Mouse (Mus musculus) adrenal gland, postnatal 10 days (tissue): ENCODE measurements around the gene Ms4a10. TPM values are rescaled to one million over a fixed set of nuclear protein-coding genes. Genes with fewer than 3 reads are reported as not detected.

Experiments
- DNase-seq: peaks from one replicate; pipeline ENCODE4 v3.0.0; 2021; ENCODE audit warnings: mixed read lengths
- total RNA-seq, 2 experiments: library from RNA; stranded (reverse); gene quantifications; 2 replicates each; pipeline ENCODE4 v1.2.3; 2021

Gene Ms4a10
- total RNA-seq, 2 experiments from 2014 or later: 2.8 to 3.9 TPM

DNA sequence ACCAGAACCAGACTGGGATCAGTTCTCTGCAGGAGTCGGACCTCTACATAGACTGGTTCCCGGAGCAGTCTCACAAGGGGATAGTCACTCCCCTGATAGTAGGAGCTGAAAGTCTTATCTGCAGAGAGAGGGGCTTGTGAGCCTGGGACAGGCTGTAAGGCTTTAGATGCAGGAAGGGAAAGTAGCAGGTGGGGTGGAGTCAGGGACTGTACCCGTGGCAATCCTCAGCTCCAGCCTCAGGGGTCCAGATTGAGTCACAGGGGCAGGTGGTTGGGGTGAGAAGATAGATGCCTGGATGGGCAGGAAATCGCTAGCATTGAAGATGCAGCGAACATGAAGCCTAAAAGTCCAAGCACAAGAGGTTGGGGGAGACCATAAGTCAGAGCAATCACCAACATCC, 58.0 kb downstream of the Ms4a10 start:
- DNase-seq: no peak

DNA sequence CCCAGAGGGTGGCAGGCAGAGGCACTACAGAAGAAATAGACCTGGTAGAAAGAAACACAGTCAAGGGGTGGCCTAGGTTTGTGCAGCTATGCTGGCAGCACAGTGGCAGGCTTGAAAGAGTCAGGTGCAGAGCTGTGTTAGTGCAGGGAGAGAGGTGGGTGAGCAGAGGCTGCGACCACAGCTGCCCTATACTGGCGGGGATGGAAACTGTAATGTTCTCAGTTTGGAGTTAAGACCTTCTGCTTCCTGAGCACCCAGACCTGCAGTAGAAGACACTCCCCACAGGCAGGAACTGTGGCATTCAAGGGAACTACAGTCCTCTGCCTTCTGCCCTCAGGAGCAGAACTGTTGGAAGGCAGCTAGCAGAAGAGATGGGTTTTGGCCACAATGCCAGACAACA, 59.6 kb downstream of the Ms4a10 start:
- DNase-seq: no peak

GRCm38 (mm10) chr19:10914291-10914690, 60.2 kb downstream of the Ms4a10 start:
- DNase-seq: no peak

Other genes starting within 250 kb of the Ms4a10 start
- 1 to 10 TPM; 2.5 to 2.8 TPM for gene Cd5, start 235.7 kb downstream of the Ms4a10 start, total RNA-seq
- 1 to 10 TPM; 2.3 to 4.1 TPM for gene Cd6, start 144.6 kb downstream of the Ms4a10 start, total RNA-seq
- gene Slc15a3, start 134.9 kb downstream of the Ms4a10 start, total RNA-seq: 1 to 10 TPM; 3.2 to 3.5 TPM
- 10 to 100 TPM; 22.3 to 23.1 TPM for gene Tmem132a, start 104.7 kb downstream of the Ms4a10 start, total RNA-seq
- 10 to 100 TPM; 84.0 to 93.2 TPM for gene Tmem109, start 92.7 kb downstream of the Ms4a10 start, total RNA-seq
- 100 to 1,000 TPM; 124 to 163 TPM for gene Prpf19, start 79.4 kb downstream of the Ms4a10 start, total RNA-seq
- not detected for gene Zp1, start 54.0 kb downstream of the Ms4a10 start, total RNA-seq
- not detected for gene Ptgdr2, start 37.5 kb downstream of the Ms4a10 start, total RNA-seq
- gene Ccdc86, start 25.4 kb downstream of the Ms4a10 start, total RNA-seq: 10 to 100 TPM; 11.2 to 14.4 TPM
- not detected for gene Ms4a15, start 18.6 kb upstream of the Ms4a10 start, total RNA-seq
- not detected for gene Ms4a18, start 43.4 kb upstream of the Ms4a10 start, total RNA-seq
- gene Ms4a8a, start 106.4 kb upstream of the Ms4a10 start, total RNA-seq: 1 to 10 TPM; 1.2 to 2.3 TPM
- gene 1700017D01Rik, start 156.2 kb upstream of the Ms4a10 start, total RNA-seq: not detected
- not detected for gene 1700025F22Rik, start 190.7 kb upstream of the Ms4a10 start, total RNA-seq
- not detected for gene Ms4a13, start 222.1 kb upstream of the Ms4a10 start, total RNA-seq